Mouse (Mus musculus) embryonic fibroblast, embryonic 13.5 days (primary cell): ENCODE data around the gene Lars2.

Source experiments
- CTCF ChIP-seq: IDR thresholded peaks from 2 replicates; pipeline ENCODE4 v1.5.1; 2011; ENCODE audit warnings: mild to moderate bottlenecking, control low read depth, low read length, moderate library complexity, borderline replicate concordance; ENCODE audit not compliant: insufficient read depth
- POLR2A ChIP-seq: IDR thresholded peaks from 2 replicates; pipeline ENCODE4 v1.6.1; 2011; ENCODE audit warnings: low read depth, mild to moderate bottlenecking, control low read depth, low read length, moderate library complexity

DNA sequence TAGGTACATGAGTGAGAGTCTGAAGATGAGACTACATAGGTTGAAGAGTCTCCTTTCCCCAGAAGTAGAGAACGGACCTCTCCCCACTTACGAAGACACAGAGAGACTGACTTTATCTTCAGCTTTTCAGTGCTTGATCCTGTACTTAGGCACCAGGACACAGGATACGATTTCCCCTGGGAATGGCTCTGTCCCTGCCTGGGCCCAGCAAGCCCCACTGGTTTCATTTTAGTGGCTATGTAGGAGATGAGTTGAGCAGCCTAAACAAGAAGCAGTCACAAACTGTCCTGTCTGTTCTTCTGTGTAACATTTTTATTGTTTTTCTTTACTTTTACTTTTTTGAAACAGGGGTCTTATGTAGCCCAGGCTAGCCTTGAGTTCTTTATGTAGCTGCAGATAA is 118.1 kb downstream of the Lars2 start:
- no peak for TF ChIP-seq CTCF
- TF ChIP-seq POLR2A = no peak
